Mouse (Mus musculus) CH12.LX (cell line): Measurements from ENCODE around the gene Bap1. TPM values are rescaled to one million over a fixed set of nuclear protein-coding genes. Genes with fewer than 3 reads are reported as not detected.

Source experiments
- polyA plus RNA-seq: library from polyadenylated mRNA; unstranded; fragments of >175 nt; gene quantifications from 2 replicates; pipeline ENCODE4 v1.2.1, GENCODE M21; 2012; ENCODE audit warnings: low read depth; ENCODE audit not compliant: insufficient read length
- total RNA-seq, 2 experiments: library from RNA; depleted of rRNA; stranded (reverse); fragments of 300-350 nt in 1 of 2; fragments of >200 nt in 1 of 2; gene quantifications; 2 replicates each; pipeline ENCODE4 v1.2.3; 2012 to 2014

Bap1 gene
- total and polyA plus RNA-seq, 3 experiments = 56.6 to 87.7 (median 62.0) TPM

Other genes starting within 250 kb of the Bap1 start
- 150 and 179 TPM in 2 replicates for gene Spcs1, start 249.8 kb upstream of the Bap1 start, total RNA-seq (2012; rRNA removed)
- 344 and 351 TPM in 2 replicates for gene Spcs1, start 249.8 kb upstream of the Bap1 start, total RNA-seq (2014; rRNA removed)
- 176 and 181 TPM in 2 replicates for gene Spcs1, start 249.8 kb upstream of the Bap1 start, polyA plus RNA-seq
- gene Pbrm1, start 232.3 kb upstream of the Bap1 start, total RNA-seq (2012; rRNA removed) = 20.4 and 25.6 TPM in 2 replicates
- 22.6 and 24.6 TPM in 2 replicates for gene Pbrm1, start 232.3 kb upstream of the Bap1 start, total RNA-seq (2014; rRNA removed)
- 22.5 and 28.8 TPM in 2 replicates for gene Pbrm1, start 232.3 kb upstream of the Bap1 start, polyA plus RNA-seq
- gene Gnl3, start 232.3 kb upstream of the Bap1 start, total RNA-seq (2012; rRNA removed) = 136 and 207 TPM in 2 replicates
- gene Gnl3, start 232.3 kb upstream of the Bap1 start, total RNA-seq (2014; rRNA removed) = 321 and 385 TPM in 2 replicates
- 364 and 365 TPM in 2 replicates for gene Gnl3, start 232.3 kb upstream of the Bap1 start, polyA plus RNA-seq
- 38.0 and 45.8 TPM in 2 replicates for gene Smim4, start 122.5 kb upstream of the Bap1 start, total RNA-seq (2012; rRNA removed)
- gene Smim4, start 122.5 kb upstream of the Bap1 start, total RNA-seq (2014; rRNA removed) = 13.5 and 19.1 TPM in 2 replicates
- 24.0 and 26.1 TPM in 2 replicates for gene Smim4, start 122.5 kb upstream of the Bap1 start, polyA plus RNA-seq
- 41.6 and 52.5 TPM in 2 replicates for gene Nt5dc2, start 120.4 kb upstream of the Bap1 start, total RNA-seq (2012; rRNA removed)
- gene Nt5dc2, start 120.4 kb upstream of the Bap1 start, total RNA-seq (2014; rRNA removed) = 2.9 and 4.0 TPM in 2 replicates
- gene Nt5dc2, start 120.4 kb upstream of the Bap1 start, polyA plus RNA-seq = 3.3 and 5.7 TPM in 2 replicates
- 3.9 and 4.4 TPM in 2 replicates for gene Stab1, start 82.8 kb upstream of the Bap1 start, total RNA-seq (2012; rRNA removed)
- gene Stab1, start 82.8 kb upstream of the Bap1 start, total RNA-seq (2014; rRNA removed) = 4.6 and 5.8 TPM in 2 replicates
- gene Stab1, start 82.8 kb upstream of the Bap1 start, polyA plus RNA-seq = 11.2 TPM in 2 replicates
- gene Tnnc1, start 43.1 kb upstream of the Bap1 start, total RNA-seq (2012; rRNA removed) = 0.25 and 0.29 TPM in 2 replicates
- gene Tnnc1, start 43.1 kb upstream of the Bap1 start, total RNA-seq (2014; rRNA removed) = 0.63 and 0.86 TPM in 2 replicates
- gene Tnnc1, start 43.1 kb upstream of the Bap1 start, polyA plus RNA-seq = 0.66 and 1.0 TPM in 2 replicates
- gene Nisch, start 34.5 kb upstream of the Bap1 start, total RNA-seq (2012; rRNA removed) = 76.1 and 85.2 TPM in 2 replicates
- 43.1 and 46.3 TPM in 2 replicates for gene Nisch, start 34.5 kb upstream of the Bap1 start, total RNA-seq (2014; rRNA removed)
- 149 and 180 TPM in 2 replicates for gene Nisch, start 34.5 kb upstream of the Bap1 start, polyA plus RNA-seq
- gene Sema3g, start 33.6 kb upstream of the Bap1 start, total RNA-seq (2012; rRNA removed) = 1.0 and 1.1 TPM in 2 replicates
- 0.36 and 0.47 TPM in 2 replicates for gene Sema3g, start 33.6 kb upstream of the Bap1 start, total RNA-seq (2014; rRNA removed)
- gene Sema3g, start 33.6 kb upstream of the Bap1 start, polyA plus RNA-seq = 0.93 and 0.94 TPM in 2 replicates
- gene Phf7, start 133 bp upstream of the Bap1 start, total RNA-seq (2012; rRNA removed) = 11.1 and 13.9 TPM in 2 replicates
- 13.5 and 14.3 TPM in 2 replicates for gene Phf7, start 133 bp upstream of the Bap1 start, total RNA-seq (2014; rRNA removed)
- 10.0 and 12.5 TPM in 2 replicates for gene Phf7, start 133 bp upstream of the Bap1 start, polyA plus RNA-seq
- gene Dnah1, start 72.4 kb downstream of the Bap1 start, total RNA-seq (2012; rRNA removed) = 0.04 and 0.08 TPM in 2 replicates
- 0.04 TPM in 2 replicates for gene Dnah1, start 72.4 kb downstream of the Bap1 start, total RNA-seq (2014; rRNA removed)
- 0.06 and 0.08 TPM in 2 replicates for gene Dnah1, start 72.4 kb downstream of the Bap1 start, polyA plus RNA-seq
- 27.9 and 31.4 TPM in 2 replicates for gene Capn7, start 85.2 kb downstream of the Bap1 start, total RNA-seq (2012; rRNA removed)
- 45.0 and 53.7 TPM in 2 replicates for gene Capn7, start 85.2 kb downstream of the Bap1 start, total RNA-seq (2014; rRNA removed)
- gene Capn7, start 85.2 kb downstream of the Bap1 start, polyA plus RNA-seq = 33.3 and 34.8 TPM in 2 replicates
- 50.2 and 64.6 TPM in 2 replicates for gene Sh3bp5, start 184.6 kb downstream of the Bap1 start, total RNA-seq (2012; rRNA removed)
- 53.0 and 57.4 TPM in 2 replicates for gene Sh3bp5, start 184.6 kb downstream of the Bap1 start, total RNA-seq (2014; rRNA removed)
- 158 and 164 TPM in 2 replicates for gene Sh3bp5, start 184.6 kb downstream of the Bap1 start, polyA plus RNA-seq
- 25.2 and 29.1 TPM in 2 replicates for gene Eaf1, start 242.9 kb downstream of the Bap1 start, total RNA-seq (2012; rRNA removed)
- 27.5 and 29.4 TPM in 2 replicates for gene Eaf1, start 242.9 kb downstream of the Bap1 start, total RNA-seq (2014; rRNA removed)
- gene Eaf1, start 242.9 kb downstream of the Bap1 start, polyA plus RNA-seq = 38.7 and 39.9 TPM in 2 replicates
- gene Mettl6, start 243.6 kb downstream of the Bap1 start, total RNA-seq (2012; rRNA removed) = 36.2 and 38.2 TPM in 2 replicates
- gene Mettl6, start 243.6 kb downstream of the Bap1 start, total RNA-seq (2014; rRNA removed) = 122 and 142 TPM in 2 replicates
- gene Mettl6, start 243.6 kb downstream of the Bap1 start, polyA plus RNA-seq = 63.2 and 69.8 TPM in 2 replicates